Mouse (Mus musculus) heart, postnatal 10 days (tissue): Measurements from ENCODE around the gene Ier5. TPM values are rescaled to one million over a fixed set of nuclear protein-coding genes. Genes with fewer than 3 reads are reported as not detected.
A peak's percentile ranks its signal among the peaks of the same experiment; 100 is the strongest.

ENCODE experiments used
- DNase-seq, 2 experiments: peaks; one replicate each; pipeline ENCODE4 v3.0.0; 2021
- intact Hi-C: fragments of 180-260 bp; cut with DNase I; formaldehyde crosslinking; loops from one replicate; pipeline ENCODE4 v1.15.1; 2025
- total RNA-seq, 2 experiments: library from RNA; stranded (reverse); gene quantifications; 2 replicates each; pipeline ENCODE4 v1.2.3; 2021

Ier5 gene
- total RNA-seq, 2 experiments from 2014 or later: 20.4 to 22.6 TPM

GRCm38 (mm10) chr1:155103991-155104390, 4.6 kb upstream of the Ier5 start:
- DNase-seq: no peak
- intact Hi-C loops: no loop called here

- intact Hi-C loops: no loop called here
- DNase-seq: no peak
Measured at GRCm38 (mm10) chr1:155102631-155103030, 3.2 kb upstream of the Ier5 start.

GRCm38 (mm10) chr1:155098486-155099279, 753 bp downstream of the Ier5 start:
- DNase-seq: peak; percentile 73 to 77
- intact Hi-C loops: loop anchor here (1.0 to 5.0 kb wide), 6 partner anchors 16 to 114 kb away; partner anchors contain the start of gene Stx6

- DNase-seq: peak; percentile 63 to 67
- intact Hi-C loops: loop anchor here (1.0 to 5.0 kb wide), 5 partner anchors 15 to 114 kb away; partner anchors contain the start of gene Stx6
Measured at GRCm38 (mm10) chr1:155097931-155098485, 1.4 kb downstream of the Ier5 start.

- intact Hi-C loops: loop anchor here (5.0 kb wide), 2 partner anchors 40 to 115 kb away; no protein-coding TSS in a partner anchor
- DNase-seq: no peak
Measured at GRCm38 (mm10) chr1:155097354-155097753, 2.1 kb downstream of the Ier5 start.

GRCm38 (mm10) chr1:155096620-155097261, 2.7 kb downstream of the Ier5 start:
- DNase-seq: no peak
- intact Hi-C loops: loop anchor here (5.0 kb wide), 2 partner anchors 41 to 116 kb away; no protein-coding TSS in a partner anchor

- DNase-seq: peak in 1 of 2 experiments; percentile 40
- intact Hi-C loops: no loop called here
Measured at GRCm38 (mm10) chr1:155093971-155094707, 5.3 kb downstream of the Ier5 start.

- peak; percentile 79 to 80 for DNase-seq
- intact Hi-C loops: no loop called here
Measured at GRCm38 (mm10) chr1:155093145-155093791, 6.2 kb downstream of the Ier5 start.

GRCm38 (mm10) chr1:155091842-155092800, 7.3 kb downstream of the Ier5 start:
- intact Hi-C loops: no loop called here
- peak; percentile 73 to 75 for DNase-seq

- intact Hi-C loops: no loop called here
- DNase-seq: peak; percentile 57 to 64
Measured at GRCm38 (mm10) chr1:155091374-155091841, 8.0 kb downstream of the Ier5 start.

- intact Hi-C loops: no loop called here
- no peak for DNase-seq
Measured at GRCm38 (mm10) chr1:155090736-155091135, 8.7 kb downstream of the Ier5 start.

GRCm38 (mm10) chr1:155090327-155090726, 9.1 kb downstream of the Ier5 start:
- no peak for DNase-seq
- intact Hi-C loops: no loop called here

GRCm38 (mm10) chr1:155088847-155089603, 10.4 kb downstream of the Ier5 start:
- DNase-seq: no peak
- intact Hi-C loops: no loop called here

GRCm38 (mm10) chr1:155088046-155088445, 11.4 kb downstream of the Ier5 start:
- intact Hi-C loops: no loop called here
- DNase-seq: no peak

- intact Hi-C loops: no loop called here
- DNase-seq: no peak
Measured at GRCm38 (mm10) chr1:155086893-155087292, 12.5 kb downstream of the Ier5 start.

- intact Hi-C loops: no loop called here
- DNase-seq: no peak
Measured at GRCm38 (mm10) chr1:155086416-155086815, 13.0 kb downstream of the Ier5 start.

- no peak for DNase-seq
- intact Hi-C loops: no loop called here
Measured at GRCm38 (mm10) chr1:155084839-155085238, 14.6 kb downstream of the Ier5 start.
